Mouse (Mus musculus) spleen, adult 2 months (tissue): ENCODE results near the gene Skp2. TPM values are rescaled to one million over a fixed set of nuclear protein-coding genes. Genes with fewer than 3 reads are reported as not detected.
"Not testable (repeated sequence)": the region's sequence is repeated elsewhere in the genome, so short reads cannot be mapped to it uniquely, and the experiment has no call there.

Experiments
- DNase-seq, 2 experiments: peaks; one replicate each; pipeline versions ENCODE4 v3.0.0 to v3.0.0-alpha.2; 2012 to 2021; ENCODE audit warnings: low spot score in 2 of 2, low read depth in 1 of 2
- H3K27ac ChIP-seq: fragments of 200-500 bp; 2 replicates; pipeline ENCODE4 v1.5.1; 2012; ENCODE audit warnings: low read length, inconsistent platforms; ENCODE audit not compliant: insufficient read depth
- H3K27me3 ChIP-seq: fragments of 200-500 bp; 2 replicates; pipeline ENCODE4 v1.6.1; 2012; ENCODE audit warnings: mild to moderate bottlenecking, moderate library complexity, low read length, inconsistent platforms; ENCODE audit not compliant: control insufficient read depth, insufficient read depth
- H3K36me3 ChIP-seq: fragments of 200-500 bp; 2 replicates; pipeline ENCODE4 v1.6.1; 2012; ENCODE audit warnings: mild to moderate bottlenecking, low read length, inconsistent platforms; ENCODE audit not compliant: control insufficient read depth, insufficient read depth
- H3K4me1 ChIP-seq: fragments of 200-500 bp; 2 replicates; pipeline ENCODE4 v1.6.1; 2011; ENCODE audit warnings: inconsistent platforms; ENCODE audit not compliant: control insufficient read depth, insufficient read depth, insufficient read length
- H3K4me3 ChIP-seq: fragments of 200-500 bp; 2 replicates; pipeline ENCODE4 v1.5.1; 2011; ENCODE audit warnings: mild to moderate bottlenecking, inconsistent platforms; ENCODE audit not compliant: insufficient read depth, insufficient read length; ENCODE audit errors: extremely low read depth
- CTCF ChIP-seq: fragments of 200-500 bp; IDR thresholded peaks from 2 replicates; pipeline ENCODE4 v1.5.1; 2011; ENCODE audit warnings: mild to moderate bottlenecking, inconsistent platforms; ENCODE audit not compliant: insufficient read depth, insufficient read length, insufficient replicate concordance; ENCODE audit errors: extremely low read depth
- POLR2A ChIP-seq: fragments of 200-500 bp; IDR thresholded peaks from 2 replicates; pipeline ENCODE4 v1.6.1; 2011; ENCODE audit warnings: low read depth, low read length, inconsistent platforms
- WGBS: fragments of 180-500 bp; shearing (Covaris S2); methylation state at CpG from one replicate; pipeline ENCODE4 v1.1.7; 2018; 5-methylcytosine and 5-hydroxymethylcytosine counted together
- polyA plus RNA-seq: library from polyadenylated mRNA; depleted of rRNA; stranded (reverse); fragments of >200 nt; gene quantifications from 2 replicates; pipeline ENCODE4 v1.2.3, GENCODE M21; 2012; rRNA removed

Skp2 gene
- polyA plus RNA-seq, result 2.5 TPM in 2 replicates

DNA sequence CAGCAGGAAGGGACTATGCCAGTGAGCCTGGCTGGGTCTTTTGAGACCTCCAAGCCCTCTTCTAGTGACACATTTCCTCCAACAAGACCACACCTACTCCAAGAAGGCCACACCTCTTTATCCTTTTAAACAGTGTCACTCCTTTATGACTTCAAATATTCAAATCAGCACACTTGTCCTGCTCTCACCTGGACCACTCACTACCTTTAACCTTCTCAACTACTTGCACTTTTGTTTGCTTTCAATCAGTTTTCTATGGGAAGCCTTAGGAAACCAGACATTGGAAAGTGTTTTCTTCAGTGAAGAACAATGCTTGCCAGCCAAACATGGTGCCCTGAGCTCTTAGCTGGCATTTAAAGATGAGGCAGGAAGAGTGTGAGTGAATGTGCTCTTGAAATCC lies at the start of gene Skp2:
Gene Skp2, minus strand, starts transcription at position 101 of the 400 bp plus-strand sequence.
- DNase-seq, result no peak

GRCm38 (mm10) chr15:9198421-9198820 lies 43.2 kb upstream of the Skp2 start:
- Histone ChIP-seq H3K27ac (no peak overlapping the region), H3K4me3 (no peak overlapping the region), H3K27me3 (no peaks in the 10 kb centered on the region), H3K36me3 (peaks cover 4% of the 10 kb centered on the region), H3K4me1 (no peaks in the 10 kb centered on the region)
- 48% methylated on average over 6 of the region's 6 CpGs for WGBS
- TF ChIP-seq CTCF (no peak), POLR2A (no peak)
- DNase-seq, result no peak

More for the DNA sequence above, at the start of gene Skp2:
- H3K27ac ChIP-seq, result no peak within 1 kb of the TSS
- peaks cover 9% of the 10 kb centered on the region for H3K36me3 ChIP-seq
- TF ChIP-seq POLR2A (no peak), CTCF (no peak)
- no peaks in the 10 kb centered on the region for H3K4me1 ChIP-seq
- no peak within 1 kb of the TSS for H3K4me3 ChIP-seq
- no peaks in the 10 kb centered on the region for H3K27me3 ChIP-seq

DNA sequence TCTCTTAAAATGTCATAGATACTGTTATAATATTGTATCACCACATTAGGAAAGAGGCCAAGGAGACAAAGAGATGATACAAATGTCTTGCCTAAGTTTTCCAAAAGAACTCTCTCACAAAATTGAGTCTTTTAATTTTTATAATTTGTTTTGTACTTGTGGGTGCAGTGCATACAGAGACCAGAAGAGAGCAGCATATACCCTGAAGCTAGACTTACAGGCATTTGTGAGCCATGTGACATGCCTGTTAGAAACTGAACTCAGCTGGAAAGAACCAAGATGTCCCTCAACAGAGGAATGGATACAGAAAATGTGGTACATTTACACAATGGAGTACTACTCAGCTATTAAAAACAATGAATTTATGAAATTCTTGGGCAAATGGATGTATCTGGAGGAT lies 37.5 kb upstream of the Skp2 start:
- H3K27me3 ChIP-seq, H3K27ac ChIP-seq, H3K4me3 ChIP-seq, H3K4me1 ChIP-seq, DNase-seq: not testable (repeated sequence)
- H3K36me3 ChIP-seq, result peaks cover 17% of the 10 kb centered on the region

DNA sequence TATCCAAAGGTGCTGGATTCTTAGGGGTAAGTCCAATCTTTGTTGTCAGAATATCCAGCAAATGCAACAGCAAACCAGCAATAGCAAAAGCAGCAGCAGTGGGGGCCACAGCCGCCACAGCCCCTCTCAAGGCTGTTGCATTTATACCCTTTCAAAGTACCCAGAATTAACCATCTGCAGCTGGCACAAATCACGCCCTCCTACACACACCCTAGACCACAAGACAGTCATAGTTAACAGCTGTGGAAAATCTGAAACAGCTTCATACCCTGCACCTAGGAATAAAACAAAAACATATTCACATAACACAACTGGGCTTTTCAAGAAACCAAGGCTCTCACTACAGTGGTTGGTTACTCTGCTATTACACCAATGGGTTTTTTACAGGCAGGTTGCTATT lies 34.6 kb upstream of the Skp2 start:
- Histone ChIP-seq H3K4me3 (no peak overlapping the region), H3K27ac (no peak overlapping the region), H3K4me1 (no peaks in the 10 kb centered on the region), H3K27me3 (no peaks in the 10 kb centered on the region), H3K36me3 (peaks cover 18% of the 10 kb centered on the region)
- TF ChIP-seq POLR2A, result no peak
- TF ChIP-seq CTCF, result no peak
- DNase-seq, result no peak
- WGBS, result 78% methylated on average over 2 of the region's 2 CpGs

DNA sequence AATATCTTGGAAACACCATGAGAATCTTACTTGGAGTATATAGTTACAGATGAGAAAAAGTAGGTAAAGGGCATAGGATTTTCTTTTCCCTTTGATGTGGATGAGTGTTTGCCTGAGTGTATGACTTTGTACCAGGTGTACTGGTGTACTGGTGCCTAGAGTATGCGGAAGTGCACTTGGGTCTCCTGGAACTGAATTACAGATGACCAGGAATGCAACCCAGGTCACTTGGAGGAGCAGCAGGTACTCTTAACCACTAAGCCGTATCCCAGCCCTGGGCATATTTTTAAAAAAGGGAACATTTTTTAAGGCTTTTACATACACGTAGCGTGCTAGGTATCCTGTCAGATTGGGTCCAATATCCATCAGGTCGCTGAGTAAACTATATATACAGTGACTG lies 28.8 kb upstream of the Skp2 start:
- Histone ChIP-seq H3K4me1 (no peaks in the 10 kb centered on the region), H3K27ac (no peak overlapping the region), H3K27me3 (no peaks in the 10 kb centered on the region), H3K4me3 (no peak overlapping the region), H3K36me3 (peaks cover 8% of the 10 kb centered on the region; the same call in 1 of the 2 replicates)
- WGBS, result 94% methylated on average over 5 of the region's 5 CpGs
- TF ChIP-seq POLR2A (no peak), CTCF (no peak)
- DNase-seq, result no peak

DNA sequence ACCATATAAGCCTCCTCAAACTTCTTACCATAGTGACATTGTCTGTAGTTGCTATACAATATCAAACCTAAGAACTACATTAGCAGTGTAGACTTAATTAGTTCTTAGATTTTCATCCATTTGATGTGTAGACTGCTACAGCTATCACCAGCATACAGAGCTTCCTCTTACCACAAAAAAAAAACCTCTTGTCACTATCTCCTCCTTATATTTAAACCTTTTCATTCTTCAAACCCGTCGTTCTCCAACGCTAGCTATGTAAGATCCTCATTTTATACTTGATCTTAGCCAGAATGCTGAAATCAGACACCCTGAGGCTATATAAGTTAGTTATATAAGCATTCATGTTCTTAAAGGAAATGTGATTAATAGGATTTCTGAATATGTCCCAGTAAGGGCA lies 21.8 kb upstream of the Skp2 start:
- Histone ChIP-seq H3K27ac (no peak overlapping the region), H3K27me3 (no peaks in the 10 kb centered on the region), H3K4me1 (no peaks in the 10 kb centered on the region), H3K36me3 (peaks cover 12% of the 10 kb centered on the region), H3K4me3 (no peak overlapping the region)
- TF ChIP-seq CTCF, result no peak
- TF ChIP-seq POLR2A, result no peak
- WGBS, result 80% methylated on average over 3 of the region's 3 CpGs
- no peak for DNase-seq

GRCm38 (mm10) chr15:9164125-9164524 lies 8.9 kb upstream of the Skp2 start:
- 93% methylated on average over 6 of the region's 6 CpGs for WGBS
- H3K27ac ChIP-seq, result no peak overlapping the region
- peaks cover 5% of the 10 kb centered on the region for H3K36me3 ChIP-seq
- no peak overlapping the region for H3K4me3 ChIP-seq
- DNase-seq, result no peak
- no peaks in the 10 kb centered on the region for H3K4me1 ChIP-seq
- no peak for TF ChIP-seq POLR2A
- no peak for TF ChIP-seq CTCF
- no peaks in the 10 kb centered on the region for H3K27me3 ChIP-seq
